Mouse (Mus musculus) lung, embryonic 15.5 days (tissue): ENCODE data around the gene Rab3il1. TPM values are rescaled to one million over a fixed set of nuclear protein-coding genes. Genes with fewer than 3 reads are reported as not detected.

ENCODE experiments used
- polyA plus RNA-seq: library from polyadenylated mRNA; unstranded; fragments of >200 nt; fragmentation: Nextera tagmentation; extraction: Ambion mirVana; gene quantifications from 2 replicates; pipeline ENCODE4 v1.2.1, GENCODE M21; 2015

The Rab3il1 gene
- polyA plus RNA-seq, 1 experiment from 2014 or later, result 31.5 TPM

Other genes with a start within 250 kb of the Rab3il1 start
- gene Scgb2a2, start 154.1 kb upstream of the Rab3il1 start, polyA plus RNA-seq, result not detected in 2 replicates
- gene Incenp, start 102.1 kb upstream of the Rab3il1 start, polyA plus RNA-seq, result 131 and 132 TPM in 2 replicates
- 1,860 and 1,896 TPM in 2 replicates for gene Fth1, start 21.1 kb upstream of the Rab3il1 start, polyA plus RNA-seq
- 1.1 TPM in 2 replicates for gene Best1, start within 50 bp of the Rab3il1 start, polyA plus RNA-seq
- gene Fads3, start 39.9 kb downstream of the Rab3il1 start, polyA plus RNA-seq, result 54.5 and 64.1 TPM in 2 replicates
- 98.0 and 99.3 TPM in 2 replicates for gene Fads2, start 100.1 kb downstream of the Rab3il1 start, polyA plus RNA-seq
- gene Fads1, start 181.2 kb downstream of the Rab3il1 start, polyA plus RNA-seq, result 101 and 106 TPM in 2 replicates
- gene Tmem258, start 202.3 kb downstream of the Rab3il1 start, polyA plus RNA-seq, result 440 and 459 TPM in 2 replicates
- 119 and 120 TPM in 2 replicates for gene Fen1, start 202.5 kb downstream of the Rab3il1 start, polyA plus RNA-seq
- gene Myrf, start 239.1 kb downstream of the Rab3il1 start, polyA plus RNA-seq, result 5.6 and 6.5 TPM in 2 replicates